Mouse (Mus musculus) heart, adult 2 months (tissue): ENCODE results near the gene Gm6583.

Experiments used
- CTCF ChIP-seq: fragments of 200-600 bp; IDR thresholded peaks from 2 replicates; pipeline ENCODE4 v1.8.1; 2022; ENCODE audit warnings: antibody characterized with exemption, mild to moderate bottlenecking, moderate library complexity
- EP300 ChIP-seq: fragments of 200-500 bp; IDR thresholded peaks from 2 replicates; pipeline ENCODE4 v1.6.1; 2011; ENCODE audit warnings: low read depth, low read length, control low read depth; ENCODE audit not compliant: insufficient read depth
- POLR2A ChIP-seq: fragments of 200-500 bp; IDR thresholded peaks from 2 replicates; pipeline ENCODE4 v1.6.1; 2011; ENCODE audit warnings: mild to moderate bottlenecking, low read depth, low read length, control low read depth; ENCODE audit not compliant: insufficient read depth

- no peak for TF ChIP-seq CTCF
- TF ChIP-seq POLR2A = no peak
- TF ChIP-seq EP300 = no peak
Measured at GRCm38 (mm10) chr5:112376111-112376510, 20.3 kb upstream of the Gm6583 start.
